Mouse (Mus musculus): ENCODE results near the gene 0610009B22Rik.

0610009B22Rik gene

GRCm38 (mm10) chr11:51658291-51658690, 30.4 kb downstream of the 0610009B22Rik start:
- DNase-seq = no peak

GRCm38 (mm10) chr11:51656798-51657521, 31.7 kb downstream of the 0610009B22Rik start:
- DNase-seq = peak; percentile 92

- DNase-seq = no peak
These were observed 33.8 kb downstream of the 0610009B22Rik start for GRCm38 (mm10) chr11:51654891-51655290.

DNA sequence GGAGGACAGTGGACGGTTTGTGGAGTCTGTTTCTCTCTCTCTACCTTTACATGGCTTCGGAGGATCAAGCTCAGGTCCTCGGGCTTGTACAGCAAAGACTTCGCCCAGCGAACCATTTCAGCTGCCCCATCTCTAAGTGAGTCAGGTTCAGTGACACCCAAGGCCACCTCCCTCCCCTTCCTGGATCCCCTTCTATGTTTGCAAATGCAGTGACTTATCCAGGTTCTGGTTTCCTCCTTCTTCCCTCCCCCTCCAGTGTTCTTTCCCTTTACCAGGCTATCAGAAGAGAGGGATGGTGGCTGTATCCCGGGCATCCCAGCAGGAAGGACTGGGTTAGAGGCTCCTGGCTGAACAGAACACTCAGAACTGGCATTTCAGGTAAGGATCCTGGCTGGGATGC, 34.9 kb downstream of the 0610009B22Rik start:
- no peak for DNase-seq

DNA sequence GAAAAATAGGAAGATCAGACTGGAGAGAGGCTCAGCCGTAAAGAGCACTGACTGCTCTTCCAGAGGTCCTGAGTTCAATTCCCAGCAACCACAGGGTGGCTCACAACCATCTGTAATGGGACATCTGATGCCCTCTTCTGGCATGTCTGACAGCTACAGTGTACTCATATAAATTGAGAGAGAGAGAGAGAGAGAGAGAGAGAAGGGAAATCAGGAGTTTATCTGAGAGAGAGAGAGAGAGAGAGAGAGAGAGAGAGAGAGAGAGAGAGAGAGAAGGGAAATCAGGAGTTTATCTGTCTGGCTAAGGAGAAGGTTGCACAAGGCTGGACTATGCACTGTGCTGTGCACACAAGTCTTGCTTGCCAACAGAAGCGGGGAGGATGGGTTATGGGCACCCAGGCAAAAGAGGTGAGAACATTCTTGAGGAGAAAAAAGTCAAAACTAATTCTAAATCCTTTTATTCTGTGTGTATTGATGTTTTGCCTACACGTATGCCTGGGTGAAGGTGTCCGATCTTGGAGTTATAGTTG, 35.7 kb downstream of the 0610009B22Rik start:
- DNase-seq = no peak

GRCm38 (mm10) chr11:51650691-51651515, 37.8 kb downstream of the 0610009B22Rik start, which contains the start of the genes N4bp3 and D930048N14Rik:
TSS of gene N4bp3 (minus strand) at chr11:51650842.
TSS of gene D930048N14Rik (plus strand) at chr11:51650954.
- DNase-seq = peak; percentile 73

- DNase-seq = no peak
These were observed 38.4 kb downstream of the 0610009B22Rik start for GRCm38 (mm10) chr11:51650261-51650660.

- DNase-seq = no peak
These were observed 38.8 kb downstream of the 0610009B22Rik start for GRCm38 (mm10) chr11:51649889-51650199.

GRCm38 (mm10) chr11:51649111-51649888, 39.4 kb downstream of the 0610009B22Rik start:
- no peak for DNase-seq

GRCm38 (mm10) chr11:51648566-51648965, 40.1 kb downstream of the 0610009B22Rik start:
- DNase-seq = no peak

- DNase-seq = peak; percentile 78
These were observed 41.7 kb downstream of the 0610009B22Rik start for GRCm38 (mm10) chr11:51646751-51647667.

DNA sequence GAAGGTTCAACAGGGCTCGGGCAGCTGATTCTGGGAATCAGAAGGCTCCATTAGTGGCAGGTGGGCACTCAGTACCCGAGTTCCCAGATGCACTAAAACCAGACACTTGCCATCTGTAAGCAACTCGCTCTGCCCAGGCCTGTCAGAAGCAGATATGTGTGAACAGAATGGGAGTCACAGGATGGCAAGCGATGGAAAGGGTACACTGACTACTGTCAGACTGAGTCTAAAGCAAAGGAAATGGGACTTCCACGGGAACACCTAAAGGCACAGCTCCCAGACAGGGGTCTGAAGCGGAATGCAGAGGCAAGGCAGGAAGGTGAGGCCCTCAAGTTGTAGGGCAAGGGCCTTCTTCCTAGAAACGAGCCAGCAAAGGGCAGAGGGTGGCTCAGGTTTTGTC, 42.4 kb downstream of the 0610009B22Rik start:
- DNase-seq = no peak

- no peak for DNase-seq
These were observed 43.4 kb downstream of the 0610009B22Rik start for GRCm38 (mm10) chr11:51645293-51645692.

DNA sequence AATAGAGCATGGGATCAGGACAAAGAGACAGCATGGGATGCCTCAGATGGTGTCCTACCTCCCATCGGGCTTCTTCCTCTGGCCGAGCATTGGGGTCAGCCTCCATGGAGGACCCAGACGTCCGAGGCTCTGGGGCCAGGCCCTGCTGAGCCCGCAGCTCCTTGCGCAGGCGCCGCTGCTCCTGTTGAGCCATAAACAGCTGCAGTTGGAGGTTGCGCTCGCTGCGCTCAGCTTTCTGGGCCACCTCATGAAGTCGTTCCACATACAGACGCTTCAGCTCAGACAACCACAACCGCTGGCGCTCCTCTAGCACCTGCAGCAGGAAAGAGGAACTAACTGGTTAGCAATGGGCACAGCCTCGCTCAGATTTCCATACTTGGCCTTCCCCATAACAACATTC, 44.5 kb downstream of the 0610009B22Rik start:
- no peak for DNase-seq

- DNase-seq = no peak
These were observed 44.9 kb downstream of the 0610009B22Rik start for GRCm38 (mm10) chr11:51643761-51644160.

GRCm38 (mm10) chr11:51643202-51643601, 45.5 kb downstream of the 0610009B22Rik start:
- DNase-seq = no peak

GRCm38 (mm10) chr11:51640748-51641147, 47.9 kb downstream of the 0610009B22Rik start:
- DNase-seq = no peak

- no peak for DNase-seq
These were observed 50.2 kb downstream of the 0610009B22Rik start for GRCm38 (mm10) chr11:51638497-51638896.

- no peak for DNase-seq
These were observed 50.7 kb downstream of the 0610009B22Rik start for GRCm38 (mm10) chr11:51637971-51638414.

- peak; percentile 66 for DNase-seq
These were observed 52.4 kb downstream of the 0610009B22Rik start for GRCm38 (mm10) chr11:51636323-51636684.

DNA sequence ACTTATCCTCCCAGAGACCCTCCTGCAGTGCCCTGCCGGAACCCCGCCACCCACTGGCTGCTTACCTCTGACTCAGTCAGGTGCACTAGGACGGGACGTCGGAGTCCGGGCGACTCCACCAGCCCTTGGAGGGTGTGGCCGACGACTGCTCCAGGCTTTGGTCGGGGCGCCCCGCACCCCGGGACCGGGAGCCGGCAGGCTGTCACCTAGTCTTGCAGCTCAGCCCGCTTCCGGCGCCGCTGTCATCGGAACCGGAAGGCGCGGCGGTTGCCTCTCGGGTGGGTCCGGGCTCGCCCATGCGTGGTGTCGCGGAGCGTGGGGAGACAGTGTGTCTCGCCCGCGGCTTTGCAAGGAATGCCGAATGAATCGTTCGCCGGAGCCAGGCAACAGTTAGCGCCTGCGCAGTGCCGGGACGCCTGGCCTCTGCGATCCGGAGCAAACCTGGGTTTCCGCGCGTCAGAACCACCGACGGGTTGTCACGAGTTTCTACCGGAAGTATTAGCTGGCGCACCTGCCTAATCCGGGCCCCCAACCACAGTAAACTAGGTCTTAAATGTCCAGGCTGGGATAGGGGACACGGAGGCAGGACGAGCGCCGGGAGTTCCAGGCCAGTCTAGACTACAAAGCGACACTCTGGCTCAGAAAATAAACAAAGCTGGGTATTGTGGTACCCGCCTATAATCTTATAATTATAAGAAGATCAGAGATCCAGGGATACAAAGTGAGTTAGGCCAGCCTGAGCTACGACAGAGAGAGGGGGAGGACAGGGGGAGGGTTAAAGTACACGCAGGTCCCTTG, 53.0 kb downstream of the 0610009B22Rik start, which contains the start of gene Rmnd5b:
Gene Rmnd5b (minus strand): TSS at position 372 of the 798 bp plus-strand sequence.
- peak; percentile 90 for DNase-seq
